In genomic region chr10:120417116-120417487, GRCm38 (mm10) we compare ENCODE assay signal across 9 mouse cellular contexts. TPM values are rescaled to one million over a fixed set of nuclear protein-coding genes. Genes with fewer than 3 reads are reported as not detected.
DNase-seq lines count a peak whose midpoint lies in the region; ATAC-seq and TF ChIP-seq lines count a peak whose summit lies in the region.
"Had no signal": no experiment of that assay in that cellular context is flagged by ENCODE, and none has a peak within 500 bp of the region (broad histone marks: within the 10 kb centered on the region; RNA-seq: fewer than 3 reads in every experiment).

No protein-coding gene starts in this region.

- H3K27me3 ChIP-seq in hindbrain, embryonic 10.5 days (ENCODE audit: insufficient read depth, poor library complexity, severe bottlenecking), result no peaks in the 10 kb centered on the region
- no peaks in the 10 kb centered on the region for H3K27me3 ChIP-seq in hindbrain, postnatal 0 days (ENCODE audit: insufficient read depth, low read length)
- H3K27me3 ChIP-seq in embryonic facial prominence, embryonic 10.5 days (replicated peaks; ENCODE audit: low read depth, poor library complexity, severe bottlenecking), result no peaks in the 10 kb centered on the region
- H3K27me3 ChIP-seq in hindbrain, embryonic 13.5 days, result no peaks in the 10 kb centered on the region
- no peaks in the 10 kb centered on the region for H3K27me3 ChIP-seq in midbrain, embryonic 13.5 days
- H3K27me3 ChIP-seq: CH12.LX had no signal

- H3K4me1 ChIP-seq in hindbrain, embryonic 10.5 days (replicated peaks), result peaks cover 55% of the 10 kb centered on the region
- H3K4me1 ChIP-seq in hindbrain, postnatal 0 days (ENCODE audit: insufficient read depth, low read length), result no peaks in the 10 kb centered on the region
- peaks cover 66% of the 10 kb centered on the region for H3K4me1 ChIP-seq in embryonic facial prominence, embryonic 10.5 days
- peaks cover 42% of the 10 kb centered on the region for H3K4me1 ChIP-seq in hindbrain, embryonic 13.5 days (replicated peaks)
- H3K4me1 ChIP-seq in midbrain, embryonic 13.5 days (replicated peaks), result peaks cover 37% of the 10 kb centered on the region

- H3K27ac ChIP-seq in hindbrain, embryonic 10.5 days, result peak overlapping the region; percentile 84
- no peak overlapping the region for H3K27ac ChIP-seq in hindbrain, postnatal 0 days
- H3K27ac ChIP-seq in embryonic facial prominence, embryonic 10.5 days (replicated peaks), result peak overlapping the region; percentile 83
- peak overlapping the region; percentile 58 for H3K27ac ChIP-seq in hindbrain, embryonic 13.5 days
- H3K27ac ChIP-seq in midbrain, embryonic 13.5 days, result peak overlapping the region; percentile 77

- 19% methylated on average over 5 of the region's 5 CpGs for WGBS in hindbrain, embryonic 10.5 days
- 16% methylated on average over 5 of the region's 5 CpGs for WGBS in hindbrain, postnatal 0 days
- WGBS in embryonic facial prominence, embryonic 10.5 days, result 10% methylated on average over 5 of the region's 5 CpGs
- 20% methylated on average over 5 of the region's 5 CpGs for WGBS in hindbrain, embryonic 13.5 days
- WGBS in midbrain, embryonic 13.5 days, result 10% methylated on average over 5 of the region's 5 CpGs

- TF ChIP-seq CTCF in hindbrain, postnatal 0 days (IDR thresholded peaks at IDR 0.05; ENCODE audit: low read depth), result no peak

- H3K4me2 ChIP-seq in hindbrain, postnatal 0 days (ENCODE audit: low read depth, low read length), result no peak overlapping the region
- 0 out of 2 replicates have a peak overlapping the region, but pooled peaks have one; percentile 22 for H3K4me2 ChIP-seq in hindbrain, embryonic 13.5 days
- H3K4me2 ChIP-seq in midbrain, embryonic 13.5 days (replicated peaks), result no peak overlapping the region

- H3K4me3 ChIP-seq in hindbrain, embryonic 10.5 days, result no peak overlapping the region; the same call in 1 of the 2 replicates
- H3K4me3 ChIP-seq in hindbrain, postnatal 0 days (ENCODE audit: low read length), result no peak overlapping the region
- peak overlapping the region; percentile 17; the same call in 1 of the 2 replicates for H3K4me3 ChIP-seq in embryonic facial prominence, embryonic 10.5 days
- no peak overlapping the region for H3K4me3 ChIP-seq in hindbrain, embryonic 13.5 days
- H3K4me3 ChIP-seq in midbrain, embryonic 13.5 days (replicated peaks), result no peak overlapping the region

- no peak for ATAC-seq in hindbrain, postnatal 0 days
- peak; percentile 48 for ATAC-seq in hindbrain, embryonic 13.5 days (ENCODE audit: low FRiP score)
- ATAC-seq in midbrain, embryonic 13.5 days, result peak; percentile 76

- no peaks in the 10 kb centered on the region for H3K9me3 ChIP-seq in hindbrain, embryonic 10.5 days
- no peaks in the 10 kb centered on the region for H3K9me3 ChIP-seq in hindbrain, postnatal 0 days (ENCODE audit: low read length)
- no peaks in the 10 kb centered on the region for H3K9me3 ChIP-seq in embryonic facial prominence, embryonic 10.5 days
- no peaks in the 10 kb centered on the region for H3K9me3 ChIP-seq in hindbrain, embryonic 13.5 days
- no peaks in the 10 kb centered on the region for H3K9me3 ChIP-seq in midbrain, embryonic 13.5 days

- H3K9ac ChIP-seq in hindbrain, postnatal 0 days (replicated peaks; ENCODE audit: low read length), result no peak overlapping the region
- H3K9ac ChIP-seq in hindbrain, embryonic 13.5 days, result no peak overlapping the region
- no peak overlapping the region for H3K9ac ChIP-seq in midbrain, embryonic 13.5 days (replicated peaks)

- intact Hi-C loops in left cerebral cortex, postnatal 14 days (cut with DNase I), result no loop called here
- intact Hi-C loops in left cerebral cortex, postnatal 10 days (cut with DNase I), result no loop called here

- DNase-seq in hindbrain, embryonic 10.5 days (ENCODE audit: low spot score), result no peak
- DNase-seq in hindbrain, postnatal 0 days (ENCODE audit: low spot score), result no peak
- DNase-seq in embryonic facial prominence, embryonic 10.5 days (ENCODE audit: low spot score), result peak; percentile 55
- DNase-seq in left cerebral cortex, postnatal 14 days (ENCODE audit: low spot score in 2 of 2), result no peak
- DNase-seq in spleen, postnatal 36 days (ENCODE audit: low spot score in 2 of 2), result no peak
- DNase-seq in left cerebral cortex, postnatal 10 days (ENCODE audit: extremely low spot score in 1 of 2, low spot score in 2 of 2), result no peak

- H3K36me3 ChIP-seq in hindbrain, embryonic 10.5 days, result peaks cover 39% of the 10 kb centered on the region
- no peaks in the 10 kb centered on the region for H3K36me3 ChIP-seq in hindbrain, postnatal 0 days (ENCODE audit: insufficient read depth, low read length)
- peaks cover 62% of the 10 kb centered on the region for H3K36me3 ChIP-seq in embryonic facial prominence, embryonic 10.5 days (replicated peaks)
- H3K36me3 ChIP-seq in hindbrain, embryonic 13.5 days, result no peaks in the 10 kb centered on the region
- H3K36me3 ChIP-seq in midbrain, embryonic 13.5 days, result no peaks in the 10 kb centered on the region

RNA-seq across cellular contexts. Expression of gene Hmga2, which starts 59.2 kb away (rescaled TPM):
- 30.6 and 49.7 TPM in 2 replicates for polyA plus RNA-seq in hindbrain, embryonic 10.5 days (2016; fragmentation: Nextera tagmentation; extraction: Ambion mirVana)
- total RNA-seq in hindbrain, postnatal 0 days (2014; rRNA removed), result 1.2 and 1.5 TPM in 2 replicates
- 0.98 and 1.5 TPM in 2 replicates for polyA plus RNA-seq in hindbrain, postnatal 0 days (2015; fragmentation: Nextera tagmentation; extraction: Ambion mirVana)
- 90.0 and 94.0 TPM in 2 replicates for polyA plus RNA-seq in embryonic facial prominence, embryonic 10.5 days (2016; fragmentation: Nextera tagmentation; extraction: Ambion mirVana)
- polyA plus RNA-seq in hindbrain, embryonic 13.5 days (2015; fragmentation: Nextera tagmentation; extraction: Ambion mirVana), result 4.3 and 5.1 TPM in 2 replicates
- polyA plus RNA-seq in midbrain, embryonic 13.5 days (2015; fragmentation: Nextera tagmentation; extraction: Ambion mirVana), result 3.6 and 4.2 TPM in 2 replicates
- under 1 TPM in 1 of 2 experiments, not detected in 1; 0.11 TPM for total RNA-seq in left cerebral cortex, postnatal 14 days (2021)
- total RNA-seq in left cerebral cortex, postnatal 10 days (2021), result under 1 TPM; 0.09 to 0.12 TPM
- total RNA-seq: CH12.LX had no signal
